Mouse (Mus musculus) neutrophil, adult 5-6 weeks (primary cell): ENCODE results near the gene Cd160. TPM values are rescaled to one million over a fixed set of nuclear protein-coding genes. Genes with fewer than 3 reads are reported as not detected.

Experiments
- ATAC-seq: fragments of 151-379, 151-347 bp; 2 replicates; pipeline ENCODE4 v1.8.0; 2017; ENCODE audit warnings: mild to moderate bottlenecking, moderate TSS enrichment; ENCODE audit not compliant: insufficient number of reproducible peaks, poor library complexity, low FRiP score, severe bottlenecking; ENCODE audit errors: extremely low read depth
- total RNA-seq: library from RNA; stranded (forward); fragments of 200-1000 nt; gene quantifications from 2 replicates; pipeline ENCODE4 v1.2.3, GENCODE M21; 2017

Cd160 gene
- total RNA-seq, 1 experiment from 2014 or later = 1.2 TPM

DNA sequence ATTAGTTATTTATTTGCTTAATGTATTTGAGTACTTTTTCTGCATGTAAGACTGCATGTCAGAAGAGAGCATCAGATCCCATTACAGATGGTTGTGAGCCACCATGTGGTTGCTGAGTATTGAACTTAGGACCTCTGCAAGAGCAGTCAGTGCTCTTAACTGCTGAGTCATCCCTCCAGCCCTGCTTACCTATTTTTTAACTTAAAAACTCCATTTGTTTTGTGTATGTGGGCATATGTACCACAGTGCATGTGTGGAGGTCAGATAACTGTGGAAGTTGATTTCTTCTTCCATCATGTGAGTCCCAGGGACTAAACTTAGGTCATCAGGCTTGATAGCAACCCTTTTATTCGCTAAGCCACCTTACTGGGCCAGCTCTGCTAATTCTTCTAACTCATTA is 41.4 kb downstream of the Cd160 start:
- no peak for ATAC-seq

DNA sequence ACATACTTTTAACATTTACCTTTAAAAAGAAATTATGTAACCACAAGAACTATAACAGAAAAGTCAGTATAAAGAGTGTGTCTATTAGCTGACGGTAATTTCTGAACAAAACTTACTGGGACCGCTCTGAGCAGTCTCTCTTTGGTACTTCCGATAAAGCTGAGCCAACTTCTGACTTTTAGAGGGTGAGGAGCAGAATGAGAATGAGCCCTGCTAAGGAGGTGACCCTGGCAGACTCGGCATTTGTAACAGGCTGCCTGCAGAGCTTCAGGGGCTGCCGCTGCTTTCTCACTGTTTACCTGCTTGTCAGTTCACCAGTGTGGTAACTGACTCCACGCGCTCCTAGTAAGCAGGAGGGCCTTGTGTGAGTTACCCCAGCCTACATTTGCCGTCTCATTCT is 46.9 kb downstream of the Cd160 start:
- no peak for ATAC-seq

DNA sequence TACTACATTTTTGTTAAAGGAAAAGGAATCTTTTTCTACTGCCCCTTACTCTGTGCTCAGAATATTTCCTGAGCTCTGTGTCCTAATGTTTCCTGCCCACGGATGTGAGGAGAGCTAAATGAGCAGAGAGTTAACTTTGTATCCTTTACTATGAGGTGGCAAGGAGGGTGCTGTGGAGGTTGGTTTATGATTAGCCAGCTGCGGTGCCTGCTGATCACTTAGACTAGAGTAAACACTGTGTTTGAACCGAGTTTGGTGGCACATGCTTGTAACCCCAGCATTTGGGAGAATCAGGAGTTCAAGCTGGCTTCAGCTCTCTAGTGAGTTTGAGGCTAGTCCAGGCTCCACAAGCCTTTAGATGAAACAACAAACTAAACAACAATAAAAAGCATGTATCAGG is 52.0 kb downstream of the Cd160 start:
- ATAC-seq = no peak

DNA sequence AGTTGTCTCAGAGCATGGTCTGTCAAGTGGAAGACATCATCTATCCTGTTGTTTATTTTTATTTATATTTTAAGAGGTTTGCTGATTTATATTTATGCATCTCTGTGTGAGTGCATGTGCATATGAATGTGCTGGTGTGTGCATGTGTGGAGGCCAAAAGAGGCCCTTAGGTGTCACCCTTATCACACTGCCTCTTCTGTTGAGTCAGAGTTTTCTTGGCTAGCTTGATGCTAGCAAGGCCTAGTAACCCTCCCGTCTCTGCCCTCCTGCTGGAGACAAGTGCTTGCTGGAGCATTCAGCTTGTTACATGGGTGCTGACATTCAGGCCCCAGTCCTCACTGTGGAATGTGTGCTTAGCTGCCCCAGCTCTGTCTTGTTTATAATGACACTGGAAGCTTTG is 56.2 kb downstream of the Cd160 start:
- no peak for ATAC-seq

DNA sequence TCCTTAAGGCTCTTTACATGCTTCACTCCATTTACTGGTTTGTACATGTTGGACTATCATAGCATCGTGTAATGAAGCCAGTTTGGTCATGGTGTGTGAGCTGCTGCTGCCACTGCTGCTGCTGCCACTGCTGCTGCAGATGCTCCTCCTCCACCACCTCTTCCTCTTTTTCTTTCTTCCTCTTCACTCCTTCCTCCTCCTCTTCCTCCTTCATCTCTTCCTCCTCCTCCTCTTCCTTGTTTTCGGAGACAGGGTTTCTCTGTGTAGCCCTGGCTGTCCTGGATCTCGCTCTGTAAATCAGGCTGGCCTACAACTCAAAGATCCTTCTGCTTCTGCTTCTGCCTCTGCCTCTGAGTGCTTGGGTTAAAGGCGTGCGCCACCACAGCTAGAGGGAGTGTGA is 59.2 kb downstream of the Cd160 start:
- ATAC-seq = no peak

DNA sequence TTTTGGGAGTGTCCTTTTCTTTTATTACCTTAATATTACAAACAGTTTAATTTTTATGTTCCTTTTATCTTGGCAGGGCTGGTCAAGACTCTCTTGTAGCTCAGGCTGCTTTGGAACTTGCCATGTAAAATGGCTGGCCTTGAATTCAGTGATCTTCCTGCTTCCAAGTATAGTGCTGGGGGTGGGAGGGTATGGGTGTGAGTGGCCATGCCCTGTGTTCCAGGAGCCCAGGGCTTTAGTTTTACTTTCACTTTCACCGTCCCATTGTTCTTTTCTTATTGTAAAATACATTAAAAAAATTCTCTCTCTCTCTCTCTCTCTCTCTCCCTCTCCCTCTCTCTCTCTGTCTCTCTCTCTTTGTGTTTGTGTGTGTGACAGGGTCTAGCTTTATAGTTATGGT is 64.6 kb downstream of the Cd160 start:
- no peak for ATAC-seq

DNA sequence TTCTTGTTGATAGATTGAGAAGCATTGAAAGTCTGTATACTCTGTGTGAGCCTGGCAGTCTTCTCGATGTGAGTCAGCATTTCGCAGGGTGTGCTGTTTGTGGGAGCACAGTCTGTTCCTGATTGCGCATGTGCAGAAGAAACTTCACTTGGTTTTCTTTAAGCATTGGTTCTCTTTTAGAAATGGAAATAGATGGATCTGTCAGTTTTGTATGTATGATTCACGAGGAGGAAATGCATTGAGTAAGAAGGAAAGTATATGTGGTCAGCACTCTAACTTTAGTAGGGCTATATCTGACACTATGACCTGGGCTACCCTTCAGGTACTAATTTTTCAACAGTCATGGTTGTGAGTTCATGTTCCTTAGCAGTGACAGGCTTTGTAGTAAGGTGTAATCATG is 69.5 kb downstream of the Cd160 start:
- no peak for ATAC-seq

DNA sequence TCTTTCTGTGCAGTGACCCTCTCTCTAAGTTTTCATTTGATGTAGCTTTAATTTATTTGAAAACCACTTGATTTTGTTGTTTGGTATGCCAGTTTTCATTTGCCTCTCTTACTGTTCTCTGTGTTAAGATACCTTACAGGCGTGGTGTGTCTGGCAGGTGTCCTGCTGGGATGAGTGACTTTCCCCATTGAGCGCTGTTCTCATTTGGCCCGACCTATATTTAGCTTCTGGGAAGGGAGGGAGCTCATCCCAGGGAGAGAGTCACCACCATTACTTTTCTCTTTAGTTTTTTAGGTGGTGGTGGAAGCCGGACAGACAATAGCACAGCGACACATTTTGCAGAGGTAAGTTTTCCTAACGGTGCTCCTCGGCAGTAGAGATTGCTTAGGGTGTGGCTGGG is 71.5 kb downstream of the Cd160 start:
- ATAC-seq = no peak

DNA sequence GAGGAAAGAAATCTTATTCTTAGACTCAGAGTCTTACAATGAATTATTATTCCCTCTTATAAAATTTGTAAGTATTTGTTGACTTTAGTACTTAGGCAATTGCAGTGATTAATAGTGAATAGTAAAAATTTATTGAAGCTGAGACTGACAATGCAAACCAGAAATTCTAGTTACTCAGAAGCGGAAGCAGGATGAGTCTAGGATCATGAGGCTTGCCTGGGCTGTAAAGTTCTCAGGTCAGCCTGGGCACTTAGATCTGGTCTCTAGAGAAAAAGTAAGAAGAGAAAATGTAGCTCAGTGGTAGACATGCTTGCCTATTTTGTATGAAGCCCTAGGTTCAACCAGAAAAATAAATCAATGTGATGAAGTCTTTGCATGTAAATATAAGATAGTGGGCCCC is 73.2 kb downstream of the Cd160 start:
- ATAC-seq = no peak

Other genes starting within 250 kb of the Cd160 start
- gene Polr3gl, start 235.2 kb downstream of the Cd160 start, total RNA-seq = 63.6 and 63.9 TPM in 2 replicates
- gene Ankrd34a, start 232.7 kb downstream of the Cd160 start, total RNA-seq = not detected in 2 replicates
- gene Lix1l, start 228.2 kb downstream of the Cd160 start, total RNA-seq = 0.23 TPM in 1 of 2 replicates, not detected in the other
- 29.0 and 39.9 TPM in 2 replicates for gene Rbm8a, start 199.4 kb downstream of the Cd160 start, total RNA-seq
- 15.1 and 19.3 TPM in 2 replicates for gene Pex11b, start 194.0 kb downstream of the Cd160 start, total RNA-seq
- gene Gm42957, start 193.9 kb downstream of the Cd160 start, total RNA-seq = 0.25 TPM in 1 of 2 replicates, not detected in the other
- gene Itga10, start 183.8 kb downstream of the Cd160 start, total RNA-seq = 0.25 and 0.35 TPM in 2 replicates
- gene Ankrd35, start 159.2 kb downstream of the Cd160 start, total RNA-seq = 0.25 and 1.0 TPM in 2 replicates
- gene Pias3, start 133.0 kb downstream of the Cd160 start, total RNA-seq = 29.4 and 36.8 TPM in 2 replicates
- gene Nudt17, start 120.8 kb downstream of the Cd160 start, total RNA-seq = 1.2 TPM in 2 replicates
- 35.7 and 38.3 TPM in 2 replicates for gene Polr3c, start 101.7 kb downstream of the Cd160 start, total RNA-seq
- gene Rnf115, start 101.7 kb downstream of the Cd160 start, total RNA-seq = 90.6 and 95.0 TPM in 2 replicates
- gene Pdzk1, start 67 bp downstream of the Cd160 start, total RNA-seq = 0.12 TPM in 1 of 2 replicates, not detected in the other
- not detected in 2 replicates for gene Gja5, start 75.3 kb upstream of the Cd160 start, total RNA-seq
- 6.5 and 7.7 TPM in 2 replicates for gene Gpr89, start 76.0 kb upstream of the Cd160 start, total RNA-seq
- not detected in 2 replicates for gene Gja8, start 96.7 kb upstream of the Cd160 start, total RNA-seq